22 mouse cellular contexts compared by ENCODE assay signal in the genomic region with DNA sequence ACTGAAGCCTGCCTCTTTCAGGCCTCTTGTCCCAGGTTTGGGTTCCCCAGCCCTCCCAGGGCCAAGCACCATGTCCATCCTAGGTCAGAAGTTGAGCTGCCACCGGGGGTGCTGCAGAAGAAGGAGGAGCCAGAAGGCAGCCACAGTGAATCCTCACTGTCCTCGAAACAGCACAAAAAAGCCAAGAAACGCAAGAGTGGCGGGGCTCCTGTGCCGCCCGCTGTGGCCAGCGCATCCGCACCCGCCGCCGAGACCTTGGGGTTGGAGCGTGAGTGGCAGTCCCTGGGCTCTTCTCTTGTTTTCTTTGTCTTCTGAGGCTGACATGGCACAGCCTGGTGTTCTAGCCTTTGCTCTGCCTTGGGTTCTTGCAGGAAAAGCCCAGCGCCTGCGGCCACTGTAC. TPM values are rescaled to one million over a fixed set of nuclear protein-coding genes. Genes with fewer than 3 reads are reported as not detected.
DNase-seq lines count a peak whose midpoint lies in the region; TF ChIP-seq lines count a peak whose summit lies in the region.
"Had no signal": no experiment of that assay in that cellular context is flagged by ENCODE, and none has a peak within 500 bp of the region (broad histone marks: within the 10 kb centered on the region; RNA-seq: fewer than 3 reads in every experiment).

No protein-coding gene starts in this region.

- intact Hi-C loops in heart, postnatal 36 days (cut with DNase I) = no loop called here

- no peak overlapping the region for H3K27ac ChIP-seq in thymus, adult 2 months (ENCODE audit: control insufficient read depth, insufficient read depth, low read length)
- H3K27ac ChIP-seq: embryonic facial prominence, embryonic 10.5 days; forebrain, embryonic 12.5 days; hindbrain, embryonic 12.5 days had no signal

- TF ChIP-seq POLR2A in thymus, adult 2 months (IDR thresholded peaks at IDR 0.05; ENCODE audit: control insufficient read depth, extremely low read depth, insufficient read depth, low read length, poor library complexity) = no peak

- peak; percentile 89 for DNase-seq in heart, adult 11 months
- DNase-seq in heart, postnatal 36 days = no peak
- peak; percentile 14 for DNase-seq in thymus, postnatal 14 days
- no peak for DNase-seq in thymus, adult 2 months
- peak; percentile 44 for DNase-seq in ES-CJ7 (ENCODE audit: low read depth, low spot score)
- DNase-seq in testis, postnatal 10 days (ENCODE audit: low spot score) = peak; percentile 41
- DNase-seq in spleen, postnatal 4 days (ENCODE audit: low spot score in 2 of 2) = no peak
- DNase-seq: adrenal gland, adult 8-10 months; adrenal gland, postnatal 36 days; cerebellum, postnatal 10 days; gastrocnemius, postnatal 10 days had no signal

- no peak overlapping the region for H3K4me3 ChIP-seq in thymus, adult 2 months (ENCODE audit: control insufficient read depth, insufficient read depth, low read length)
- H3K4me3 ChIP-seq: embryonic facial prominence, embryonic 10.5 days; erythroblast, embryonic 14.5 days; forebrain, embryonic 12.5 days; heart, embryonic 12.5 days; hindbrain, embryonic 12.5 days had no signal

- 90% methylated on average over 14 of the region's 14 CpGs for WGBS in thymus, adult 2 months

- H3K4me1 ChIP-seq in thymus, adult 2 months (replicated peaks; ENCODE audit: control insufficient read depth, insufficient read depth, low read length) = peaks cover 9% of the 10 kb centered on the region; the same call in 1 of the 2 replicates

- no peak for TF ChIP-seq CTCF in thymus, adult 2 months (IDR thresholded peaks at IDR 0.05; ENCODE audit: borderline replicate concordance, control insufficient read depth, extremely low read depth, insufficient read depth, low read length, poor library complexity)

- H3K36me3 ChIP-seq in thymus, adult 2 months (ENCODE audit: control insufficient read depth, insufficient read depth, low read length) = no peaks in the 10 kb centered on the region

- no peaks in the 10 kb centered on the region for H3K27me3 ChIP-seq in thymus, adult 2 months (ENCODE audit: control insufficient read depth, insufficient read depth, low read length)
- H3K27me3 ChIP-seq: forebrain, embryonic 12.5 days; heart, embryonic 12.5 days; hindbrain, embryonic 12.5 days had no signal

RNA-seq across cellular contexts. Expression of gene Enkd1, which starts 1.3 kb away (rescaled TPM):
- 1 to 10 TPM; 1.3 to 2.2 TPM for total RNA-seq in heart, postnatal 36 days (2021)
- 46.7 and 53.9 TPM in 2 replicates for polyA plus RNA-seq in thymus, adult 2 months (2012; rRNA removed)

RNA-seq across cellular contexts. Expression of gene 4933405L10Rik, which starts 1.9 kb away (rescaled TPM):
- total RNA-seq in heart, postnatal 36 days (2021) = not detected
- not detected in 2 replicates for polyA plus RNA-seq in thymus, adult 2 months (2012; rRNA removed)
- total RNA-seq: adrenal gland, adult 8-10 months; adrenal gland, postnatal 36 days; gastrocnemius, postnatal 10 days; heart, adult 8-10 months; heart, postnatal 25 days had no signal
- polyA plus RNA-seq: embryonic facial prominence, embryonic 10.5 days; erythroblast, embryonic 14.5 days; gonadal fat pad, adult 2 months; heart, embryonic 12.5 days; heart, embryonic 16.5 days; inflammation-experienced regulatory T-cells, adult 6 months; intestine, postnatal 0 days had no signal

RNA-seq across cellular contexts. Expression of gene Pard6a, which starts 8.4 kb away (rescaled TPM):
- 1 to 10 TPM; 7.7 to 8.5 TPM for total RNA-seq in heart, postnatal 36 days (2021)
- 29.7 and 30.7 TPM in 2 replicates for polyA plus RNA-seq in thymus, adult 2 months (2012; rRNA removed)

RNA-seq across cellular contexts. Expression of gene Acd, which starts 8.4 kb away (rescaled TPM):
- total RNA-seq in heart, postnatal 36 days (2021) = 10 to 100 TPM; 11.7 to 12.3 TPM
- 118 and 122 TPM in 2 replicates for polyA plus RNA-seq in thymus, adult 2 months (2012; rRNA removed)

RNA-seq across cellular contexts. Expression of gene Carmil2, which starts 23.2 kb away (rescaled TPM):
- total RNA-seq in heart, postnatal 36 days (2021) = under 1 TPM; 0.27 to 0.31 TPM
- 408 and 419 TPM in 2 replicates for polyA plus RNA-seq in thymus, adult 2 months (2012; rRNA removed)

Comparison
In these comparisons a context has a peak if more than half of its experiments do, and no peak if none do; other contexts are left out.
1. DNase-seq: peak in heart, adult 11 months (single experiment), thymus, postnatal 14 days (single experiment), ES-CJ7 (single experiment) and testis, postnatal 10 days (single experiment); none in heart, postnatal 36 days (0 of 2), thymus, adult 2 months (single experiment) and spleen, postnatal 4 days (0 of 2).